Mouse (Mus musculus) A20 (cell line): Measurements from ENCODE around the gene Hoxa13.

Experiments used
- DNase-seq: peaks from one replicate; pipeline ENCODE4 v3.0.0-alpha.2; 2011; ENCODE audit warnings: low read depth, low spot score

The Hoxa13 gene

GRCm38 (mm10) chr6:52260654-52261575 lies at the start of gene Hoxa13:
Hoxa13 (minus strand) TSS chr6:52260880.
- peak; percentile 88 for DNase-seq

DNA sequence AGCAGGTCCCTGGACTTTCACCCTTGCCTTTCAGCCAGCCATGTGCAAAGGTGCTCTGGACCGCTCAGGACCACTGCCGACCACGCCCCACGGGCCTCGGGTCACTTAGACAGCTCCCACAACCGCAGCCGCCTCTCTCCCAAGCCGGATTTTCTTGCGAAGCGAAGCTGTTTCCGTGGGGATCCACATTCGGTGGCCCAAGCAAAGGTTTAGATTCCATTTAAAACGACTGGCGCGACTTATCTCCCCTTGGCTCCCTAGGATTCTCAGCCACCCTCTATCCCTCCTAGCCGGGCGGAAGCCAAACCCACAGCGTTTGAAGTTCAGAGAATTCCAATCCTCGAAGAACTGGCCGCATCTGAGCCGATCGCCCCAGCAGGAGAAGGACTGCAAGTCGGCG lies 49.7 kb upstream of the Hoxa13 start:
- no peak for DNase-seq

- no peak for DNase-seq
Measured at GRCm38 (mm10) chr6:52309766-52310165, 49.1 kb upstream of the Hoxa13 start.

GRCm38 (mm10) chr6:52305877-52306389 lies 45.3 kb upstream of the Hoxa13 start:
- DNase-seq: peak; percentile 97

DNA sequence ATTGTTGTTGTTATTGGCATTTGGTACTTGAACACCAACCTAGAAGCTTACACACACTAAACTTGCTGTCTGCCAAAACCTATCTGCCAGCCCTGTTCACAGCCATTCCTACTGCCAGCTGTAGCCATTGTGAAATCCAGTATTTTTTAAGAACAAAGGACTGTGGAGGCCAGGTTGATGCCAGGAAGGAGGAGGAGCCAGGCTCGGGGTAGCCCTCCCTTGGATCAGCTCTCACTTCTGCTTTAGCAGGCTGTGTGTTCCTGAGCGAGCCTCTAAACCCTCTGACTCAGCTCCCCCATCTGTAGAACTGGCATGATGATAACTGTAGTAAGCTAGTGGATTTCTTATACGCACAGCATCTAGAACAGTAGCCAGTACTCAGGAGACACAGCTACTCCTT lies 42.7 kb upstream of the Hoxa13 start:
- peak; percentile 84 for DNase-seq

GRCm38 (mm10) chr6:52300806-52301205 lies 40.1 kb upstream of the Hoxa13 start:
- no peak for DNase-seq

- DNase-seq: no peak
Measured at GRCm38 (mm10) chr6:52298511-52298910, 37.8 kb upstream of the Hoxa13 start.

DNA sequence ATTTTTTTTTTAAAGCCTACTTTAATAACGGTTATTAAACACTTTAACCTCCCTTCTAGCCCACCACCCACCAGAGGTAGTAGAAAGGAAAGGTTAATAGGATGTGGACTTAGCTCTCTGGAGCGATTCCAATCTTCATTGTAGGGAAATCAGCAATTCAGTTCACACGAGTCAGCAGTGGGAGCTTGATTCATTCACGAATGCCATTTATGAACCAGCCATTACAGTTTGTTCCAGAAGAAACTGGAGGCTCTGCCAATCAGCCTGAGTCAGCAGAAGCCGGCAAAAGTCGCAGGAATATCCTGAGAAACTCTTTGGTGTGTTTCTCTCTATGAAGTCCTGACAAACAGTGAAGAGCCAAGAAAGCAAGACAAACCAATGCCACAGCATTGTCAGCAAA lies 33.9 kb upstream of the Hoxa13 start:
- DNase-seq: no peak

DNA sequence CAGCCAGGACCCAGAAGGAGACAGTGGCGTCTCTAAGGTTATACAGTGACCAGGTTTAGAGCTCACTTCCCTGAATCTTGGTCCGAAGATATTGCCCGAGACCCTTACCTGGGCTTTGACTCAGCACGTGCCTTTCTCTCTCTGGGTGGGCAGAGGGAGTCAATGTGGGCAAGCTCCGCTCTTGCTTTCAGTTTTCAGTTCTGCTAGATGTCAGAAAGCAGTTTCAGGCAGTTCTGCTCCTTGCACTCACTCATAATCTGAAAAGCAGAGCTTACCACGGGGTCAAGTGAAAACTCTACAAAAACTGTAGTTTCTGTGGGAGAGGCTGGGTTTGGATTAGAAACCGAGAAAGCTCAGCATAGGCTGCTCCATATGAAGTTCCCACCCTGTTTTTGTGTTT lies 31.6 kb upstream of the Hoxa13 start:
- peak; percentile 85 for DNase-seq

DNA sequence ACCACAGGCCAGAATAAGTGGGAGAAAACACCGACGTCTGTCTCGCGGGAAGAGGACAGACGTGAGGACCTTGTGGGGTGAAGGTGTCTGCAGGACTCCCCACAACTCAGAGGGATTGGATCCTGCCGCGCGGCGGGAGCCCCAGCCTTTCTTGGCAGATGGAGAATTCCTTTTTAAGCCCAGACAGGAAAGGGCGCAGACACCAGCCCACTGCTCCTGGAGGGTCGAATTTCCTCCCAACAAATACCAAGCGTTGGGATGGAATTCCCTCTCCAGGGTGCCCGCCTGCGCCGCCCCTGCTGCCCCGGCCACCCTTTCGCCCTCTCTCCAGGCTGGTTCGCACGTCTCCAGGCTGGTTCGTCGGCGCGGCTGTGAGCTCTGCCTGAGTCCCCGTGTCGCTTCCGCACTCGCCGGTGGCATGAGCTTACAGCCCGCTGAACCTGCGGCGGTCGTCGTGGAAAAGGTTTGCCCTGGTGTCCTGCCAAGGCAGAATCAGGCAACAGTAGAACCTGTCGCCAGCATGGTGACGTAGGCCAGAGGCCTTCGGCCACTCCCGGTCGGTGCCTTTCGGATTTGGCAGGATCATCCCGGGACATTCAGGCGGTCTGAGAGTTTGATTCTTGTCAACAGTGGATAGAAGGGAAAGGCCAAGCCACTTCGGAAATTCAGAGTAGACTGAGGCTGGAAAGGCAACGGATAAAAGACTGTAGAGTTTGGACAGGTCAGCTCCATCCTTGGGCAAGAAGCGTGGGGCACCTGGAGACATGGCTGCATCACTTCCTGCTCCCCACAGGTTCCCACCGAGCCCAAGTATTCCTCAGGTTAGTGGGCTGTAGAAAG lies 30.6 kb upstream of the Hoxa13 start:
- DNase-seq: peak; percentile 82

DNA sequence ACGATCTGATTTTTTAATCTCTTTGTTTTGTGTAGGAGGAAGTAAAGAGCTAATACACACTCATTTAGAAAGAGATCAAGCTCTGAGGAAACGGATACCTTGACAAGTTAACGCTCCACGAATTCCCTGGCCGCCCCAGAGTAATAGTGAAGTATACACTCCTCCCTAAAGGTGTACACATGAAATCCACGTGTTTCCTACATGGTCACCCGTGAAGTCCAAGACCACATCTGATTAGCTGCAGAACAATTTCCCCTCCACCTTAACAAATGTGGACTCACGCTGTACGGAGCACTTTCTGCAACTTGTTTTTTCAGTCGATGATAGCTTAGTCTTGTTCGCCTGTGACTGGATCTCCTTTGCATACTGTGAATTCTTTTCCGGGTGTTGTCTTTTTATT lies 29.5 kb upstream of the Hoxa13 start:
- DNase-seq: peak; percentile 88

DNA sequence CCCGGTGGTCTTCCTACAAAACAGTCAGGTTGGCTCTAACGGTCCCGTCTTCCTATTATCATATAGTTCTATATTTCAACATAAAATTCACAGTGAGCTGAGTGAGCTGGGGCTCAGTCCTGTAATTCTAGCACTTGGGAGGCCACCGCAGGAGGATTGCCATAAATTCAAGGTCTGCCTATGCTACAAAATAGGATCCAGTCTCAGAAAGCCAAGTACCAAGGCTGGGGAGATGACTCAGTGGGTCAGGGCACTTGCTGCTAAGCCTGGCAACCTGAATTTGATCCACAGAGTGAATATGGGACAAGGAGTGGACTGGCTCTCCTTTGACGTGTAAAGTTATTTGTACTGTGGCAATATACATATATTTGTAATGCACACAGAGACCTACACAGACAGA lies 23.2 kb upstream of the Hoxa13 start:
- DNase-seq: no peak

DNA sequence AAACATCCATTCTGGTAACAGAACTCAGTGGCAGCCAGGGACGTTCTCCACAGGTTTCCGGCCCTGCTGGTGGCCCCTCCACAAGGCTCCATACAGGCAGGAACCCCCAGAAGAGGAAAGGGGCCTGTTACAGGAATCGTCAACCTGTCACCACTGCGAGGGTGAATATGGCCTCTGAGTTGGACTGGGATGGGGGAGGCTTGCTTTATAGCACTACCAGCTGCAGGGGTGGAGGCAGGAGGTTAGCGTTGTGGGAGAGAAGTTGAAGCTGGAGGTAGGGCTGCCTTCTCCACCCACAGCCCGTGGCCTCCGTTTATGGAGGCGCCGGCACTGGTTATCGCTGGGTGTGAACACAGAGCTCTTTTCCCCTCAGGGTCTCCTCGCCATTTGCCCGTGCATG lies 20.4 kb upstream of the Hoxa13 start:
- no peak for DNase-seq

DNA sequence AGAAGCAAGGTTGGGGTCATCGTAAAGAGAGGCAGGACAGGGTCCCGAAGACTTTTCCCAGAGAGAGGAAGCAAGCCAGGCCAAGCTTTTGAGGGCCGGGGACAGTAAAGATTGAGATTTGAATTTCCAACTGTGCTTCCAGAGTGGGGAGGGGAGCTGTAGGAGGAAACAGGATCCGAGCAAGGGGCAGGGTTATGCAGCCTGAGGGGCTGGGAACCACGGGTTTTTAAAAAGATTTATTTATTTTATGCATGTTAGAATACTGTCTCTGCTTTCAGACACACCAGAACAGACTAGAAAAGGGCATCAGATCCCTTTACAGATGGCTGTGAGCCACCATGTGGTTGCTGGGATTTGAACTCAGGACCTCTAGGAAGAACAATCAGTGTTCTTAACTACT lies 16.2 kb upstream of the Hoxa13 start:
- DNase-seq: no peak

GRCm38 (mm10) chr6:52276382-52276781 lies 15.7 kb upstream of the Hoxa13 start:
- no peak for DNase-seq

GRCm38 (mm10) chr6:52275563-52276280 lies 15.0 kb upstream of the Hoxa13 start:
- no peak for DNase-seq

DNA sequence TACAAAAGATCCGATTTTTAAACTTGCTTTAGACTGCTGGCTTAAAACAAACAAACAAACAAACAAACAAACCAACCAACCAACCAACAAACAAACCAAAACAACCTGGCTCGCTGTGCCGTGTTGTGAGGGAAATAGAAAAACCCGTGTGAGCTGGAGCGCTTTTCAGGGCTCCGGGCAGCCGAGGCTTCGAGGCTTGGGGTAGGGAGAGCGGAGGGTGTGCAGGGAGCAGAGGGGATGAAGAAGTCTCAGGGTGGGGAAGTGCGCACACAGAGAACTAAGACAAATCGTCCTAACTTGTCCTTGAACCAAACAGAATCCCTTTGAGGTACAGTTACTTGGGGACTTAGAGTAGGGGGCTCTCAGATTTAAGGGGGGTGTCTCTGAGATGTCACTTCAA lies 13.9 kb upstream of the Hoxa13 start:
- no peak for DNase-seq

GRCm38 (mm10) chr6:52273656-52274280 lies 13.1 kb upstream of the Hoxa13 start:
- no peak for DNase-seq

DNA sequence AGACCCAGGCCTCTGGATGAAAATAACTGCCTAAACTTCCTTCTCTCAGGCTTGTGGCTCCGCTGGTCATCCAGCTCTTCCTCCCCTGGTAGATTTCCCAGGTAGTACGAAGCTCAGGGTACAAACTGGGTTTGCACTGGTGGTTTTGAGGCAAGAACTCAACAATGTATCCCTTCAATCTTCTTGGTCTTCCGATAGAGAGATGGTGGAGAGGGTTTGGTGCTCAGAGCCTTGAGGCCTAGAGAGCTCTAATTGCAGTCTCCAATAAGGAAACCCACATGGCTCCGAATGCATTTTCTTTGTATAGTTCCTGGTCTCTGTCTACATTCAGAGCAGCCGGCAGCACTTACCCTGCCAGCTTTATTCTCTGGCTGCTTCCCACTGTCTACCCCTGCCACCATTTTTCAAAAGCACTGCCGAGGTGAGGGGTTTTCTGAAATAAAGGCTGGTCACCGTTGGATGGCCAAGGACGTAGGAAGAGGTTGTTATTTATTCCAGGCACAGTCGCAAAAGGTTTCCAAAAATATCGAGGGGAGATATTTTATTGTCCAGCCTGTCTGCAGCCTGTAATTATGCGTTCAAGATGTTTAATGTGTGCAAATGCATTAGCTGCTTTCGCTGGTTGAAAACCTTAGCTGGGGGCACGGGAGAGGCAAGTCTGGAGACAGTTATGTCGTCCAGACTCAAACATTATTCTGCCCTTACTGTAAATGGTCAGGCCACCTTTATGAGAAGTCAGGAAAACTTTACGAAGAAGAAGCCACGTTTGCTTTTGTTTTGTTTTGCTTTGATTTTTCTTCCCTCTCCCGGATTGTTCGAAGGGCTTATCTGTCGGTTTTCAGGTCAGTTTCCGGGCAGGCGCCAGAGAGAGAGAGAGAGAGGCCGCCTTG lies 12.3 kb upstream of the Hoxa13 start:
- DNase-seq: no peak
